Mouse (Mus musculus) heart, embryonic 15.5 days (tissue): Measurements from ENCODE around the gene Msantd3. TPM values are rescaled to one million over a fixed set of nuclear protein-coding genes. Genes with fewer than 3 reads are reported as not detected.

ENCODE experiments used
- ATAC-seq: fragments of 200-750 bp; cut with Nextera tagmentation; replicated peaks from 2 replicates; pipeline ENCODE4 v1.8.0; 2017; ENCODE audit warnings: low read depth, moderate TSS enrichment; ENCODE audit not compliant: insufficient number of reproducible peaks, insufficient read depth, low FRiP score
- H3K27ac ChIP-seq: fragments of 300-500 bp; sonication (generic); 2 replicates; pipeline ENCODE4 v1.5.1; 2015; ENCODE audit warnings: mild to moderate bottlenecking, inconsistent platforms
- H3K27me3 ChIP-seq: fragments of 300-500 bp; sonication (generic); 2 replicates; pipeline ENCODE4 v1.6.1; 2015; ENCODE audit warnings: inconsistent platforms
- H3K36me3 ChIP-seq: fragments of 300-500 bp; sonication (generic); 2 replicates; pipeline ENCODE4 v1.6.1; 2015; ENCODE audit warnings: mild to moderate bottlenecking, inconsistent platforms
- H3K4me1 ChIP-seq: fragments of 300-500 bp; sonication (generic); replicated peaks from 2 replicates; pipeline ENCODE4 v1.6.1; 2015; ENCODE audit warnings: inconsistent platforms
- H3K4me2 ChIP-seq: fragments of 300-500 bp; sonication (generic); 2 replicates; pipeline ENCODE4 v1.6.1; 2015; ENCODE audit warnings: inconsistent platforms, mild to moderate bottlenecking, moderate library complexity
- H3K4me3 ChIP-seq: fragments of 300-500 bp; sonication (generic); 2 replicates; pipeline ENCODE4 v1.5.1; 2015; ENCODE audit warnings: mild to moderate bottlenecking, inconsistent platforms
- H3K9ac ChIP-seq: fragments of 300-500 bp; sonication (generic); 2 replicates; pipeline ENCODE4 v1.6.1; 2015; ENCODE audit warnings: mild to moderate bottlenecking, inconsistent platforms
- H3K9me3 ChIP-seq: fragments of 300-500 bp; sonication (generic); replicated peaks from 2 replicates; pipeline ENCODE4 v1.6.1; 2016; ENCODE audit warnings: inconsistent platforms
- WGBS: fragments of 180-500 bp; shearing (Covaris S2); methylation state at CpG from one replicate; pipeline ENCODE4 v1.1.7; 2015; ENCODE audit warnings: mixed read lengths; 5-methylcytosine and 5-hydroxymethylcytosine counted together
- polyA plus RNA-seq: library from polyadenylated mRNA; unstranded; fragments of >200 nt; fragmentation: Nextera tagmentation; extraction: Ambion mirVana; gene quantifications from 2 replicates; pipeline ENCODE4 v1.2.1, GENCODE M21; 2015

Gene Msantd3
- polyA plus RNA-seq, 1 experiment from 2014 or later, result 26.8 TPM

DNA sequence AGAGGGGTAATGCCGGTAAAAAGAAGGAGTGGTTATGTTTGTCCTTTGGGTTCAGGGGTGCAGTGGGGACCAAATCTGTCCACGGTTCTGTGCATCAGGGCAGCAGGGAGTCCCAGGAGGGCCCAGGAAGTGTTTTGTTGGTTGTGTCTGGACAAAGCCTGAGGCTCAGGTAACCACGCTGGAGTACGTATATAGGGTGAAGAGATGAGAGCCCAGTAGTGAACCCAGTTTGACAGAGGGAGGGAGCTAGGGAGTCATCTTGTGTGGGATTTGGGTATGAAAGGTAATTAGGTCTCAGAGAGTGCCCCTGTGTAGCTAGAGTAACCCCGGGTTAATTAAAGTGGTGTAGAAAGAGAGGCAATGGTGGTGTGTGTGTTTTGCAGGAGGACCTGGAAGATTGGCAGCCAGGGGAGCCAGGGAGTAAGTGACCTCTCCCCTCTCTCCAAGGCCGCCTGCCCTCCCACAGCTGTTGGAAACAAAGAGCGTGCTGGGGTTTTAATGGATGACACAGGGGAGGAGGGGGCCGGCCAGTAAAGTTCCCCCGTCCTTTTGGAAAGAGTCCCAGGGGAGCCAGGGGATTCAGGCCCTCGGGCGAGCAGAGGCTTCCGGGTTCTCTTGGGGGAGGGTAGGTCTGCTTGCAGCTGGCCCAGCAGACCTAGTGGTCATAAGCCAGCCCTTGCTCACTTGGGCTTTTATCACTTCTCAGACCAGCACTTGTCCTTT, 46.5 kb downstream of the Msantd3 start:
- H3K4me1 ChIP-seq, result peaks cover 20% of the 10 kb centered on the region
- peak overlapping the region; percentile 86 for H3K4me2 ChIP-seq
- H3K27ac ChIP-seq, result peak overlapping the region; percentile 89
- no peaks in the 10 kb centered on the region for H3K9me3 ChIP-seq
- peak; percentile 43 for ATAC-seq
- peak overlapping the region; percentile 91 for H3K4me3 ChIP-seq
- H3K9ac ChIP-seq, result peak overlapping the region; percentile 86
- H3K27me3 ChIP-seq, result no peaks in the 10 kb centered on the region
- WGBS, result 3% methylated on average over 12 of the region's 12 CpGs
- 0 out of 2 replicates have a peak, but pooled peaks cover 3% of the 10 kb centered on the region for H3K36me3 ChIP-seq

DNA sequence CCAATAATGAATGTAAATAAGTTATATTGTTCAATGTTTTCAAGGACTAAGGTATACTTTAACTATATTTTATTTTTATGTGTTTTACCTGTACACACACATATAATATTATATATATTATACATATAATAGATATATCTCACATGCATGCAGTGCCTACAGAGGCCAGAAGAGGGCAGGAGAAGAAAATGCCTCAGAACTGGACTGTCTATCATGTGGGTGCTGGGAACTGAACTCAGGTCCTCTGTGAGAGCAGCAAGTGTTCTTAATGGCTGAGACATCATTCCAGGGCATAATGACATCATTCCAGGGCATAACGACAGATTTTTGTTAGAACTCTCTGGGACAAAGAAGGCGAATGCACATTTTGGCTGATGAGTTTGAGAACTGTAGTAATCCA, 47.8 kb downstream of the Msantd3 start:
- no peaks in the 10 kb centered on the region for H3K9me3 ChIP-seq
- H3K27ac ChIP-seq, result no peak overlapping the region
- no peaks in the 10 kb centered on the region for H3K27me3 ChIP-seq
- ATAC-seq, result no peak
- H3K4me2 ChIP-seq, result no peak overlapping the region
- no peak overlapping the region for H3K9ac ChIP-seq
- 92% methylated on average over 2 of the region's 2 CpGs for WGBS
- H3K4me1 ChIP-seq, result peaks cover 21% of the 10 kb centered on the region
- H3K36me3 ChIP-seq, result 0 out of 2 replicates have a peak, but pooled peaks cover 3% of the 10 kb centered on the region
- no peak overlapping the region for H3K4me3 ChIP-seq

DNA sequence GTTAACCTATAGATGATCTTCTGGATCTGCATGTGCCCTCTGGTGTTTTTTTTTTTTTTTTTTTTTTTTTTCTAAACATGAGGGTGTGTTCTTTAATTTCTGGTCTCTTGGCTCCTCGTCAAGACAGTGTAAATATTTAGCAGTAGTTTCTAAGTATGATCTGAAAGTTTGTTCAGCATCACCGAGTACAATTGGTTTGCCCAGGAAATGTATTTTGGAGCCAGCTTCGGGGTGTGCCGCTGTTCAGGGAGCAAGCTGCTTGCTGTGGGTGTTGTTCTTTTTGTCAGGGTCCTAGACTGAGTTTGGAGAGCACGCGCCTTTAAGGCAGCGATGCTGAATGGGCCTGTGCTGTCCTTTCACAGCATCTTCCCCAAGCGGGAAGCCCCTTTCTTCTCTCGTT, 48.8 kb downstream of the Msantd3 start:
- H3K9ac ChIP-seq, result no peak overlapping the region
- no peak overlapping the region for H3K4me3 ChIP-seq
- H3K27ac ChIP-seq, result no peak overlapping the region
- no peak overlapping the region for H3K4me2 ChIP-seq
- peaks cover 21% of the 10 kb centered on the region for H3K4me1 ChIP-seq
- H3K9me3 ChIP-seq, result no peaks in the 10 kb centered on the region
- ATAC-seq, result no peak
- 75% methylated on average over 9 of the region's 9 CpGs for WGBS
- H3K27me3 ChIP-seq, result no peaks in the 10 kb centered on the region
- H3K36me3 ChIP-seq, result 0 out of 2 replicates have a peak, but pooled peaks cover 3% of the 10 kb centered on the region

DNA sequence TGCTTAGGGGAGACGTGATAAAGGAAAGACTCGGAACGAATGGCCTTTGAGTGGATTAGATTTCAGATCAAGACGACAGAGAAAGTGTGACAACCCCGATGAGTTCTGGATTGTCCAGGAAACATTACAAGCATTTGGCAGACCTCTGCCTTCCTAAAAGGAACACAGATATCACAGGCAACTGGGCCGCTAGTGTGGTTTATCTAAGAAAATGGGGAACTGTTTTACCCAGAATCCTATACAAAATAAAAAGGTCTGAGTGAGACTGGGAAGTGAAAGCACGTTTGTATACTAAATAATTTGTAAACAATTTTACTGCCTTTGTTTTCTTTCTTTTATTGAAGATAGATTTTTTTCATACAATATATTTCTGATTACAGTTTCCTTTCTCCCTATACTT, 51.1 kb downstream of the Msantd3 start:
- Histone ChIP-seq H3K9ac (no peak overlapping the region), H3K4me2 (no peak overlapping the region), H3K9me3 (no peaks in the 10 kb centered on the region), H3K27me3 (no peaks in the 10 kb centered on the region), H3K4me1 (peaks cover 17% of the 10 kb centered on the region), H3K27ac (no peak overlapping the region), H3K4me3 (no peak overlapping the region), H3K36me3 (0 out of 2 replicates have a peak, but pooled peaks cover 3% of the 10 kb centered on the region)
- no peak for ATAC-seq
- WGBS, result 48% methylated on average over 7 of the region's 7 CpGs

DNA sequence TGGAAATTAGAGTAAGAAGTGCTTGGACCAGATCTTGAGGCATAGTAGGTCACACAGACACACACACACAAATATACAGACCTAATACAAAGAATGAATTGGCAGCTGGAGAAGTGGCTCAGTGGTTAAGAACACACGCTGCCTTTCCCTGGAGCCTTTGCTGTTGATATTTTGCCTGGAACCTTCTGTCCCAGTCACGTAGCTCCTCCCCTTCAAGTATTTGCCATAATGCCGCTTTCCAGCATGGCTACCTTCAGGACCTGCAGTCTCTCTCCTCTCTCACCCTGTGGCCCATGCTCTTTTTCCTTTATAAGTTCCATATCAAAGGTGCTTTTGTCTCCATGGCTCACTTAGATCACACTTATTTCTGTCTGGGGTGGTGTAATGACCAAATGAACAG, 51.7 kb downstream of the Msantd3 start:
- no peak overlapping the region for H3K9ac ChIP-seq
- H3K27ac ChIP-seq, result no peak overlapping the region
- H3K4me3 ChIP-seq, result no peak overlapping the region
- H3K9me3 ChIP-seq, result no peaks in the 10 kb centered on the region
- ATAC-seq, result no peak
- H3K36me3 ChIP-seq, result 0 out of 2 replicates have a peak, but pooled peaks cover 3% of the 10 kb centered on the region
- 88% methylated on average over 3 of the region's 3 CpGs for WGBS
- H3K27me3 ChIP-seq, result no peaks in the 10 kb centered on the region
- H3K4me1 ChIP-seq, result peaks cover 12% of the 10 kb centered on the region
- no peak overlapping the region for H3K4me2 ChIP-seq

DNA sequence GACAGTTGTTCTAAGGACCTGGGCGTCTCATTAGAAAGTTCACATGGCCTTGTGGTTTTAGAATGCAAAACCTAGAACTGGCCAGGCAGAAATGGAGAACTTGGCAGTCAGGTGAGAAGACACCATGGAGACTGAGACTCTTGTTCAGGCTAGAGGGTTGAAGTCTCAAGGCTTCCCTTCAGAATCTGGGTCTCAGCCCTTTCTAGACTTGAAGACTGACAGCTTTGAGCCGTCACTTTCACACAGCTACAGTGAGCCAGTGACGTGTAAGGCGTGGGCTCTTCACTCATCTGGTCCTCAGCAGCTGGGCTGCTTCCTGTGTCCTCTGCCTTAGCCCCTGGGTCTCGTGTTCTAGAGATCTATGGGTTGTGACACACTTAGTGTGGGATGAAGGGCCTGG, 52.6 kb downstream of the Msantd3 start:
- no peak for ATAC-seq
- no peak overlapping the region for H3K4me2 ChIP-seq
- H3K27ac ChIP-seq, result no peak overlapping the region
- H3K4me3 ChIP-seq, result no peak overlapping the region
- no peaks in the 10 kb centered on the region for H3K9me3 ChIP-seq
- H3K36me3 ChIP-seq, result 0 out of 2 replicates have a peak, but pooled peaks cover 3% of the 10 kb centered on the region
- no peak overlapping the region for H3K9ac ChIP-seq
- 49% methylated on average over 5 of the region's 5 CpGs for whole genome bisulfite sequencing
- peaks cover 9% of the 10 kb centered on the region for H3K4me1 ChIP-seq
- H3K27me3 ChIP-seq, result no peaks in the 10 kb centered on the region

DNA sequence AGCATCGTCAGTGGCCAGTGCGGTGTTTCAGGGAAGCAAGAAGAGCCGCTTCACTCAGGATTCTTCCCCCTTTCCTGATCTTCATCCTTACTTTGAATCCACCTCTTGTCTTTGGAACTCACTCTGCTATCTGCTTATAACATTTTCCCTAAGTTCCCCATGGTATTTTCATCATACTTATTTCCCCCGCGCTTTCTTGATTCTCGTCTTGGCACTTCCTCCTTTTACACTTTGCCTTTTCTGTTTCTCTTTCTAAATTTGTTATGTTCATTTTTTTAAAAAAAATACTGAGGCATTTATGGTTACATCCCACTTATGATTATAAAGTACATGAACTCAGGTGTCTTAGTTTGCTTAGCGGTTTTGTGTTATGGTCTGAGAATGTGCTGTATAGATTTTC, 53.1 kb downstream of the Msantd3 start:
- Histone ChIP-seq H3K4me2 (no peak overlapping the region), H3K9me3 (no peaks in the 10 kb centered on the region), H3K36me3 (no peaks in the 10 kb centered on the region), H3K4me3 (no peak overlapping the region), H3K9ac (no peak overlapping the region), H3K4me1 (peaks cover 9% of the 10 kb centered on the region), H3K27ac (no peak overlapping the region), H3K27me3 (no peaks in the 10 kb centered on the region)
- 81% methylated on average over 7 of the region's 7 CpGs for WGBS
- ATAC-seq, result no peak

DNA sequence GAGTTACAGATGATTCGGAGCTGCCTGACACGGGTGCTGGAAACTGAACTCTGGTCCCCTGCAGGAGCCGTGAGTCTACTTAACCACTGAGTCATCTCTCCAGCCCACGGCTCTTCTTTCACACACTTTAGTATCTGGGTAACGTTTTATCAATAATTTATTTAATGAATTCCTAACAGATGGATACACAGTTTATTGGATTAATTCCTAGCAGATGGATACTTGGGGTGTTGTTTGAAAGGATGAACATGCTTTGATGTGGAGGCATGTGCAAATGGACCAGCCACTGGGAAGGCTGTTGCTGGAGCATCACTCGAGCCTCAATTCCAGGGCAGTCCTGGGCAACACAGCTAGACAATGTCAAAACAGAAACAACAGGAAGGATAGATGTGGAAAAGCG, 56.4 kb downstream of the Msantd3 start:
- no peaks in the 10 kb centered on the region for H3K27me3 ChIP-seq
- no peaks in the 10 kb centered on the region for H3K36me3 ChIP-seq
- H3K4me3 ChIP-seq, result no peak overlapping the region
- H3K4me1 ChIP-seq, result peaks cover 6% of the 10 kb centered on the region; the same call in 1 of the 2 replicates
- no peak overlapping the region for H3K27ac ChIP-seq
- no peaks in the 10 kb centered on the region for H3K9me3 ChIP-seq
- WGBS, result 89% methylated on average over 7 of the region's 7 CpGs
- no peak for ATAC-seq
- no peak overlapping the region for H3K9ac ChIP-seq
- H3K4me2 ChIP-seq, result no peak overlapping the region

DNA sequence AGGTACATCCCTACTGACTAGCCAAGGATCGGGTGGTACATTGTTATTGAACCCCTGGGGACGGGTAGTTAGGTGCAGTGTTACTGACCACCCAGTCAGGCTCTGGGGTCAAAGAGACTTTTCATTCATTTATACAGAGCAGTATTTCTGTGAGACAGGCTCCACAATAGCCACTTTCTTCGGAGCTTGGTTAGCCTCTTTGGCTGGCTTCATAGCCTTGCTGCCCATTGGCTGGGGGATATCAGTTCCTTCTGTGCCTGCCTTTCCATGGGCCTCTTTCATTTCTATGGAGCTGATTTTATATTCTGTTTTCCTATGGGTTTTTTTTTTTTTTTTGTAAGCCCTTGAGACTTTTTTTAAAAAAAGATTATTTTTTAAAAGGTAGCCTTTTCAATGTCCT, 65.9 kb downstream of the Msantd3 start:
- Histone ChIP-seq H3K27ac (no peak overlapping the region), H3K4me3 (no peak overlapping the region), H3K9me3 (no peaks in the 10 kb centered on the region), H3K4me2 (no peak overlapping the region), H3K4me1 (no peaks in the 10 kb centered on the region), H3K9ac (no peak overlapping the region), H3K36me3 (no peaks in the 10 kb centered on the region), H3K27me3 (no peaks in the 10 kb centered on the region)
- WGBS, result 86% methylated on average over 3 of the region's 3 CpGs
- ATAC-seq, result no peak

DNA sequence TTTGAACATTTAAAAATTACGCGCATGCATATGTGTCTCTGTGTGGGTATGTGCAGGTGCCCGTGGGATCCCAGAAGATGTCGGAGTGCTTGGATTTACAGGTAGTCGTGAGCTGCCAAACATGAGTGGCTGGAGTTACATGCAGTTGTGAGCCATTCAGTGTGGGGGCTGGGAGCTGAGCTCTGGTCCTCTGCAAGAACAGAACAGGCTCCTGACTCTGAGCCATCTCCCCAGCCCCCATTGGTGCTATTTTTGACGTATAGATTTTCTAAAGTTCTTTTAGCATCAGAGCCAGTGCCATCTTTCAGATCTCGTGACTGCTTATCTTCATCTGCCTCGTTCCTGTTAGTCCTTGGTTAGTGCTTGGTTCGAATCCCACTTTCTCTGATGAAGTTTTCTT, 69.8 kb downstream of the Msantd3 start:
- 80% methylated on average over 9 of the region's 9 CpGs for WGBS
- no peaks in the 10 kb centered on the region for H3K36me3 ChIP-seq
- ATAC-seq, result no peak

DNA sequence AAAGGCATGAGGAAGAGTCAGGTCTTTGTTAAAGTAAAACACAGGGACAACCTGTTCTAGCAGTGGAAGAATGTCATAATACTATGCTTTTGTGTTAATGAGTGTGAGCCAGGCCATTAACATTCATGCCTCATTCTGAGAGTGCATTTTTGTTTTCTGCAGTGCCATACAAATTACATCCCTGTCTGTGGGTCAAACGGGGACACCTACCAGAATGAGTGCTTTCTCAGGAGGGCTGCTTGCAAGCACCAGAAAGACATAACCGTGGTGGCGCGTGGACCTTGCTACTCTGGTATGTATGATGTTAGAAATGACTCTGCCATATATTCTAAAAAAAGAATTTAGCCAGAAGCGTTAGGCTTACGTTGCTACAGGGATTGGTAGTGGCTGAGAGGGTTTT, 70.5 kb downstream of the Msantd3 start:
- Histone ChIP-seq H3K4me2 (no peak overlapping the region), H3K9ac (no peak overlapping the region), H3K27me3 (no peaks in the 10 kb centered on the region), H3K36me3 (no peaks in the 10 kb centered on the region), H3K4me3 (no peak overlapping the region), H3K4me1 (no peaks in the 10 kb centered on the region), H3K27ac (no peak overlapping the region), H3K9me3 (no peaks in the 10 kb centered on the region)
- no peak for ATAC-seq
- 71% methylated on average over 6 of the region's 6 CpGs for WGBS

More for the DNA sequence above, 69.8 kb downstream of the Msantd3 start:
- H3K9ac ChIP-seq, result no peak overlapping the region
- H3K4me2 ChIP-seq, result no peak overlapping the region
- H3K9me3 ChIP-seq, result no peaks in the 10 kb centered on the region
- H3K4me3 ChIP-seq, result no peak overlapping the region
- no peak overlapping the region for H3K27ac ChIP-seq
- no peaks in the 10 kb centered on the region for H3K4me1 ChIP-seq
- H3K27me3 ChIP-seq, result no peaks in the 10 kb centered on the region
